Mouse (Mus musculus) kidney, adult 2 months (tissue): ENCODE results near the gene Ubtf. TPM values are rescaled to one million over a fixed set of nuclear protein-coding genes. Genes with fewer than 3 reads are reported as not detected.

Source experiments
- DNase-seq: peaks from one replicate; pipeline ENCODE4 v3.0.0; 2021
- H3K27ac ChIP-seq: fragments of 200-500 bp; 2 replicates; pipeline ENCODE4 v1.5.1; 2012; ENCODE audit warnings: low read depth, low read length, control low read depth, inconsistent platforms; ENCODE audit not compliant: insufficient read depth
- H3K27me3 ChIP-seq: fragments of 200-500 bp; replicated peaks from 2 replicates; pipeline ENCODE4 v1.6.1; 2012; ENCODE audit warnings: mild to moderate bottlenecking, moderate library complexity, low read length, inconsistent platforms; ENCODE audit not compliant: control insufficient read depth, insufficient read depth
- H3K36me3 ChIP-seq: fragments of 200-500 bp; 2 replicates; pipeline ENCODE4 v1.6.1; 2012; ENCODE audit warnings: mild to moderate bottlenecking, moderate library complexity, low read length, inconsistent platforms; ENCODE audit not compliant: control insufficient read depth, insufficient read depth
- H3K4me1 ChIP-seq: fragments of 200-500 bp; 2 replicates; pipeline ENCODE4 v1.6.1; 2011; ENCODE audit warnings: low read length; ENCODE audit not compliant: control insufficient read depth, insufficient read depth
- H3K4me3 ChIP-seq: fragments of 200-500 bp; 2 replicates; pipeline ENCODE4 v1.5.1; 2011; ENCODE audit warnings: mild to moderate bottlenecking, low read depth, low read length, control low read depth; ENCODE audit not compliant: insufficient read depth
- CTCF ChIP-seq: fragments of 200-500 bp; conservative IDR thresholded peaks from 2 replicates; pipeline ENCODE4 v1.5.1; 2011; ENCODE audit warnings: low read depth, mild to moderate bottlenecking, control low read depth, low read length, moderate library complexity, mixed read lengths; ENCODE audit not compliant: insufficient read depth, insufficient read length
- POLR2A ChIP-seq: fragments of 200-500 bp; IDR thresholded peaks from one replicate; pipeline ENCODE4 v1.6.1; 2011; ENCODE audit warnings: low read depth, low read length, control low read depth
- WGBS: fragments of 180-500 bp; shearing (Covaris S2); methylation state at CpG from one replicate; pipeline ENCODE4 v1.1.7; 2018; 5-methylcytosine and 5-hydroxymethylcytosine counted together
- polyA plus RNA-seq: library from polyadenylated mRNA; depleted of rRNA; stranded (reverse); fragments of >200 nt; gene quantifications from 2 replicates; pipeline ENCODE4 v1.2.3, GENCODE M21; 2012; rRNA removed

The Ubtf gene
- polyA plus RNA-seq, 1 experiment, result 30.3 TPM

GRCm38 (mm10) chr11:102258095-102258494 lies 61.4 kb downstream of the Ubtf start:
- Histone ChIP-seq H3K27ac (no peak overlapping the region), H3K4me3 (no peak overlapping the region), H3K36me3 (no peaks in the 10 kb centered on the region), H3K4me1 (no peaks in the 10 kb centered on the region), H3K27me3 (no peaks in the 10 kb centered on the region)
- DNase-seq, result no peak
- WGBS, result 90% methylated on average over 6 of the region's 6 CpGs
- no peak for TF ChIP-seq POLR2A
- TF ChIP-seq CTCF, result no peak

GRCm38 (mm10) chr11:102257514-102257913 lies 62.0 kb downstream of the Ubtf start:
- WGBS, result 52% methylated on average over 9 of the region's 9 CpGs
- Histone ChIP-seq H3K4me3 (no peak overlapping the region), H3K36me3 (no peaks in the 10 kb centered on the region), H3K27me3 (no peaks in the 10 kb centered on the region), H3K4me1 (no peaks in the 10 kb centered on the region), H3K27ac (no peak overlapping the region)
- no peak for DNase-seq
- no peak for TF ChIP-seq POLR2A
- TF ChIP-seq CTCF, result peak; percentile 34; the same call in 1 of the 2 replicates

Other genes starting within 250 kb of the Ubtf start
- 4.9 and 5.9 TPM in 2 replicates for gene Mpp2, start 231.2 kb downstream of the Ubtf start, polyA plus RNA-seq
- not detected in 2 replicates for gene Ppy, start 218.4 kb downstream of the Ubtf start, polyA plus RNA-seq
- not detected in 2 replicates for gene Pyy, start 211.9 kb downstream of the Ubtf start, polyA plus RNA-seq
- 0.23 and 0.39 TPM in 2 replicates for gene Nags, start 174.2 kb downstream of the Ubtf start, polyA plus RNA-seq
- 17.7 and 18.3 TPM in 2 replicates for gene Tmem101, start 163.3 kb downstream of the Ubtf start, polyA plus RNA-seq
- 33.0 and 39.6 TPM in 2 replicates for gene Lsm12, start 134.4 kb downstream of the Ubtf start, polyA plus RNA-seq
- gene G6pc3, start 130.1 kb downstream of the Ubtf start, polyA plus RNA-seq, result 127 and 138 TPM in 2 replicates
- gene Hdac5, start 89.6 kb downstream of the Ubtf start, polyA plus RNA-seq, result 69.2 TPM in 2 replicates
- 0.41 and 0.81 TPM in 2 replicates for gene BC030867, start 70.9 kb downstream of the Ubtf start, polyA plus RNA-seq
- gene Asb16, start 51.0 kb downstream of the Ubtf start, polyA plus RNA-seq, result 0.10 and 0.70 TPM in 2 replicates
- gene Tmub2, start 34.8 kb downstream of the Ubtf start, polyA plus RNA-seq, result 59.7 and 66.9 TPM in 2 replicates
- gene Atxn7l3, start 23.1 kb downstream of the Ubtf start, polyA plus RNA-seq, result 28.0 TPM in 2 replicates
- 79.5 and 90.6 TPM in 2 replicates for gene Slc4a1, start 46.5 kb upstream of the Ubtf start, polyA plus RNA-seq
- 2.6 and 3.4 TPM in 2 replicates for gene Rundc3a, start 73.7 kb upstream of the Ubtf start, polyA plus RNA-seq
- 1,128 and 1,486 TPM in 2 replicates for gene Slc25a39, start 88.2 kb upstream of the Ubtf start, polyA plus RNA-seq
- gene Grn, start 110.6 kb upstream of the Ubtf start, polyA plus RNA-seq, result 184 and 195 TPM in 2 replicates
- gene Fam171a2, start 127.9 kb upstream of the Ubtf start, polyA plus RNA-seq, result 18.9 and 20.4 TPM in 2 replicates
- 14.9 and 16.0 TPM in 2 replicates for gene Itga2b, start 150.4 kb upstream of the Ubtf start, polyA plus RNA-seq
- 11.6 and 12.4 TPM in 2 replicates for gene Gpatch8, start 236.7 kb upstream of the Ubtf start, polyA plus RNA-seq